Mouse (Mus musculus): Measurements from ENCODE around the gene Vsig2.

The Vsig2 gene

GRCm38 (mm10) chr9:37567454-37567853, 28.4 kb downstream of the Vsig2 start:
- DNase-seq = peak in 1 of 2 experiments; percentile 13

- DNase-seq = peak; percentile 48 to 61
Measured at GRCm38 (mm10) chr9:37567892-37568604, 29.0 kb downstream of the Vsig2 start.

GRCm38 (mm10) chr9:37568605-37569214, 29.7 kb downstream of the Vsig2 start:
- peak in 1 of 2 experiments; percentile 27 for DNase-seq

- no peak for DNase-seq
Measured at GRCm38 (mm10) chr9:37569231-37569835, 30.3 kb downstream of the Vsig2 start.

- DNase-seq = no peak
Measured at GRCm38 (mm10) chr9:37572204-37572876, 33.3 kb downstream of the Vsig2 start.

- DNase-seq = peak; percentile 4 to 14
Measured at GRCm38 (mm10) chr9:37576436-37576930, 37.4 kb downstream of the Vsig2 start.

GRCm38 (mm10) chr9:37583594-37583993, 44.5 kb downstream of the Vsig2 start:
- no peak for DNase-seq

GRCm38 (mm10) chr9:37586718-37587117, 47.7 kb downstream of the Vsig2 start:
- DNase-seq = no peak

- no peak for DNase-seq
Measured at GRCm38 (mm10) chr9:37590381-37590780, 51.3 kb downstream of the Vsig2 start.

- no peak for DNase-seq
Measured at GRCm38 (mm10) chr9:37592025-37592424, 53.0 kb downstream of the Vsig2 start.

- DNase-seq = peak in 1 of 2 experiments; percentile 6
Measured at GRCm38 (mm10) chr9:37592633-37593032, 53.6 kb downstream of the Vsig2 start.

GRCm38 (mm10) chr9:37593690-37594089, 54.6 kb downstream of the Vsig2 start:
- no peak for DNase-seq
